In the genomic region with DNA sequence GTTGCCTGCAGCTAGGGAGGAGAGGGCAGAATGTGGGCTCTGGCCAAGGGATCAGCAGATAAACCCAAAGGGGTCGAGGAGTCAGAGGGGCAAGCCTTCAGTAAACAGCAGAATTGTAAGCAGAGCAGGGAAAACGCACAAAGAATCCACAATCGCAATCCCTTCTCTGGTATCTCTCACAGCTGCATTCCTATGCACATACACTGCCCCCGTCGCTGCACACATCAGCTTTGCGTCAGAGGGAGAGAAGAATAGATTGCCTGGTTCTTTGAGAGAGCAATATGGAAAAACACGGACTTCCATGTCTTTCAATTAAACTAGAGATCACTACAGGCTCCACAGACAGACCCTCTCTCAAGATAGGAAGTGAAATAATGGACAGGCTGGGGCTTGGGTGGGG, we compare ENCODE assay signal across 16 mouse cellular contexts. TPM values are rescaled to one million over a fixed set of nuclear protein-coding genes. Genes with fewer than 3 reads are reported as not detected.
DNase-seq lines count a peak whose midpoint lies in the region; ATAC-seq lines count a peak whose summit lies in the region.
"Had no signal": no experiment of that assay in that cellular context is flagged by ENCODE, and none has a peak within 500 bp of the region (broad histone marks: within the 10 kb centered on the region; RNA-seq: fewer than 3 reads in every experiment).

No protein-coding gene starts in this region.

- H3K9me3 ChIP-seq in heart, embryonic 15.5 days (replicated peaks) = no peaks in the 10 kb centered on the region
- no peaks in the 10 kb centered on the region for H3K9me3 ChIP-seq in embryonic facial prominence, embryonic 12.5 days
- H3K9me3 ChIP-seq in limb, embryonic 13.5 days = no peaks in the 10 kb centered on the region
- H3K9me3 ChIP-seq: hindbrain, embryonic 13.5 days; stomach, embryonic 15.5 days had no signal

- ATAC-seq in heart, embryonic 15.5 days (replicated peaks; ENCODE audit: insufficient number of reproducible peaks, insufficient read depth, low FRiP score, low read depth) = no peak
- no peak for ATAC-seq in embryonic facial prominence, embryonic 12.5 days (ENCODE audit: insufficient number of reproducible peaks, insufficient read depth, low FRiP score, low TSS enrichment)
- ATAC-seq in limb, embryonic 13.5 days (ENCODE audit: low FRiP score, low read depth) = no peak
- ATAC-seq in activated CD4-positive, CD25-positive, alpha-beta regulatory T cell, adult 4 months = no peak
- ATAC-seq: forebrain, postnatal 0 days had no signal

- H3K36me3 ChIP-seq in heart, embryonic 15.5 days = no peaks in the 10 kb centered on the region
- no peaks in the 10 kb centered on the region for H3K36me3 ChIP-seq in embryonic facial prominence, embryonic 12.5 days
- H3K36me3 ChIP-seq in limb, embryonic 13.5 days = peaks cover 9% of the 10 kb centered on the region
- H3K36me3 ChIP-seq: hindbrain, embryonic 13.5 days; stomach, embryonic 15.5 days had no signal

- no peaks in the 10 kb centered on the region for H3K27me3 ChIP-seq in heart, embryonic 15.5 days
- H3K27me3 ChIP-seq in embryonic facial prominence, embryonic 12.5 days = no peaks in the 10 kb centered on the region
- no peaks in the 10 kb centered on the region for H3K27me3 ChIP-seq in limb, embryonic 13.5 days
- H3K27me3 ChIP-seq: hindbrain, embryonic 13.5 days; stomach, embryonic 15.5 days had no signal

- H3K27ac ChIP-seq in heart, embryonic 15.5 days = peak overlapping the region; percentile 44
- peak overlapping the region; percentile 32; the same call in 1 of the 2 replicates for H3K27ac ChIP-seq in embryonic facial prominence, embryonic 12.5 days
- H3K27ac ChIP-seq in limb, embryonic 13.5 days = no peak overlapping the region; the same call in 1 of the 2 replicates
- H3K27ac ChIP-seq: hindbrain, embryonic 13.5 days; stomach, embryonic 15.5 days had no signal

- DNase-seq in heart, adult 11 months = no peak
- peak; percentile 31 for DNase-seq in R1 (ENCODE audit: low read depth, low spot score)
- no peak for DNase-seq in MN1 (ENCODE audit: low spot score)
- DNase-seq: cerebellum, adult 9-11 months; forebrain, postnatal 0 days; kidney, adult 11 months; kidney, postnatal 14 days; liver; lung, adult 2 months had no signal

- peak overlapping the region; percentile 13; the same call in 1 of the 2 replicates for H3K4me2 ChIP-seq in heart, embryonic 15.5 days
- H3K4me2 ChIP-seq in embryonic facial prominence, embryonic 12.5 days (replicated peaks) = no peak overlapping the region
- peak overlapping the region; percentile 23; the same call in 1 of the 2 replicates for H3K4me2 ChIP-seq in limb, embryonic 13.5 days (replicated peaks)
- H3K4me2 ChIP-seq: hindbrain, embryonic 13.5 days; stomach, embryonic 15.5 days had no signal

- no peak overlapping the region for H3K9ac ChIP-seq in heart, embryonic 15.5 days
- no peak overlapping the region for H3K9ac ChIP-seq in embryonic facial prominence, embryonic 12.5 days
- H3K9ac ChIP-seq in limb, embryonic 13.5 days = no peak overlapping the region
- H3K9ac ChIP-seq: forebrain, postnatal 0 days; hindbrain, embryonic 13.5 days; stomach, embryonic 15.5 days had no signal

- H3K4me3 ChIP-seq in heart, embryonic 15.5 days = no peak overlapping the region
- H3K4me3 ChIP-seq in embryonic facial prominence, embryonic 12.5 days = no peak overlapping the region
- no peak overlapping the region for H3K4me3 ChIP-seq in limb, embryonic 13.5 days
- H3K4me3 ChIP-seq: erythroblast, embryonic 14.5 days; hindbrain, embryonic 13.5 days; stomach, embryonic 15.5 days had no signal

- 20% methylated on average over 7 of the region's 7 CpGs for WGBS in heart, embryonic 15.5 days
- WGBS in embryonic facial prominence, embryonic 12.5 days = 60% methylated on average over 7 of the region's 7 CpGs
- 67% methylated on average over 7 of the region's 7 CpGs for WGBS in limb, embryonic 13.5 days

- peaks cover 12% of the 10 kb centered on the region for H3K4me1 ChIP-seq in heart, embryonic 15.5 days (replicated peaks)
- peaks cover 33% of the 10 kb centered on the region for H3K4me1 ChIP-seq in embryonic facial prominence, embryonic 12.5 days
- H3K4me1 ChIP-seq in limb, embryonic 13.5 days = peaks cover 49% of the 10 kb centered on the region

RNA-seq across cellular contexts. Expression of gene Arhgap28, which starts 58.5 kb away (rescaled TPM):
- polyA plus RNA-seq in heart, embryonic 15.5 days (2015; fragmentation: Nextera tagmentation; extraction: Ambion mirVana) = 11.6 and 16.3 TPM in 2 replicates
- 79.3 and 81.3 TPM in 2 replicates for polyA plus RNA-seq in embryonic facial prominence, embryonic 12.5 days (2016; fragmentation: Nextera tagmentation; extraction: Ambion mirVana)
- polyA plus RNA-seq in limb, embryonic 13.5 days (2015; fragmentation: Nextera tagmentation; extraction: Ambion mirVana) = 61.5 and 66.1 TPM in 2 replicates
- under 1 TPM in 1 of 2 experiments, not detected in 1; 0.19 TPM for polyA plus RNA-seq in activated CD4-positive, CD25-positive, alpha-beta regulatory T cell, adult 4 months (2017; shearing (Covaris generic))
- polyA plus RNA-seq: erythroblast, embryonic 14.5 days had no signal

Comparison
In these comparisons a context has a peak if more than half of its experiments do, and no peak if none do; other contexts are left out.
1. RNA of gene Arhgap28, which starts 58.5 kb away (polyA plus RNA-seq): 79.3 to 81.3 TPM in embryonic facial prominence, embryonic 12.5 days, 61.5 to 66.1 TPM in limb, embryonic 13.5 days and 11.6 to 16.3 TPM in heart, embryonic 15.5 days; 0.19 TPM in activated CD4-positive, CD25-positive, alpha-beta regulatory T cell, adult 4 months; every median in the first group is over 10 times any median in the second.